Mouse (Mus musculus) retina, postnatal 1 day (tissue): ENCODE results near the gene Pex13.

Experiments
- DNase-seq: peaks from one replicate; pipeline ENCODE4 v3.0.0-alpha.2; 2012

Pex13 gene

DNA sequence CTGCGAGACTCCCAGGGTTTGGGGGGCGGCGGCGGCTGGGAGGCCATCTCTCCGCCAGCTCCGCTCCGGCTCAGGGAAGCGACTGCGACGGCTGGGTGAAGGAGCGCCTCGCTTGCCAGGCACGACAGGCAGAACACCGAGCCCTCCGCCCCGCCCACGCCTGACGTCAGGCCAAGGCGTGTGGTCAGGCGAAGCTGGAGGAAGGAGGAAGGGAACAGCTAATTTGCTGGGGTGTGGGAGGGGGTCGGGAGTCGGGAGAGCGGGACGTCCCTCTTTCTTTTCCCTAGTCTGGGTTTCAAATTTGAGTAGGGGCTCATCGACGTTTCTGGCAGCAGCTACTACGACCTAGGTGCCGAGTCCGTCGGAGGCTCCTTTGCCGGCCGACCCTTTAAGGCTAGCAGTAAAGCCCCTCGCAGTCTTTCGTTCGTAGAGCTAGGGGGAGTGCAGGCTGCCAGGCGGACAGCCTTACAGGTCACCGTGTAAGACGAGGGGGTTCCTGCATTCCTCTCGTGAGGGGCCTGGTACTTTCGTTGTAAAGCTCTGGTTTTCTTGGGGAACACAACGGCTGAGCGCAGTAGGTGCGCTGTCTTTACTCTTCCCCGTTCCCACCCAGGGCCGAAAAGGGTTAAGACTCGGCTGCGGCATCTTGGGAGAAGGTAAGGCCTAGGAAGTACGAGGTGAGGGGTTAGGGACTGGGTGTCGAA is at the start of gene Pex13:
TSS of gene Pex13 (minus strand) at position 162 of the 704 bp plus-strand sequence.
- peak; percentile 98 for DNase-seq

DNA sequence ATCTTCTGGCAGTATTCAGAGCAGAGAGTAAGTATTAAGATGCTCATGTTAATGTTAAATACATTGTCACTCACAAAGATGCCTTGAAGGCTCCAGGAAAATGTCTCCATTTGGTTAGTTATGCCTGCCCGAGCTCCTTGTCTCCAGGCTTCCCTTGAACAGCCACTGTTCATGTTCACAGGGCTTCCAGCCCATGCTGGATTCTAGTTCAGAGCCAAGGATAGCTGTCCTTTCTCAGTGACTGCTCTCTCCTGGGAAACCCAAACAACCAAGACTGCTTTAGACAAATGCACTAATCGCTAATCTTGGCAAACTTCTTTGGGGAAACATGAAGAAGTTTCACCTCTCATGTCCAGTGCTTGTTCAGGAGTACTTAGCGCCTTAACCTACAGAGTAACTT is 46.5 kb upstream of the Pex13 start:
- no peak for DNase-seq

- DNase-seq: no peak
Measured at GRCm38 (mm10) chr11:23704604-23705294, 39.0 kb upstream of the Pex13 start.

- no peak for DNase-seq
Measured at GRCm38 (mm10) chr11:23701831-23702230, 36.1 kb upstream of the Pex13 start.

- no peak for DNase-seq
Measured at GRCm38 (mm10) chr11:23699414-23700095, 33.8 kb upstream of the Pex13 start.

DNA sequence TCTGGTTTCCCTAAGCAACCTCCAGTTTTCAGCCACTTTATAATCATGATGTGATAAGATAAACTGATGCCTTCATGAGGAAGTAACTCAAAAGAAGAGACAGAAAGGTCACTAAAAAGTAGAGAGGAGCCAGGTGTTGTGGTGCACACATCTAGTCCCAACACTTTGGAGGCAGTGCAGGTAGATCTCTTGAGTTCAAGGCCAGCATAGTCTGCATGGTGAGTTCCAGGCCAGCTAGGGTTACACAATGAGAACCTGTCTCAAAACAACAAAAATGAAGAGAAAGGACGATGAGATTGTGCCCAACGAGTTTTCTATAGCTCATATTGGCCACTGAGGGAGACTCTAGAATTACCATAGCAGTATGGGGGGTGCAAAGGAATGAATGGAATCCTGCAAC is 32.8 kb upstream of the Pex13 start:
- no peak for DNase-seq

DNA sequence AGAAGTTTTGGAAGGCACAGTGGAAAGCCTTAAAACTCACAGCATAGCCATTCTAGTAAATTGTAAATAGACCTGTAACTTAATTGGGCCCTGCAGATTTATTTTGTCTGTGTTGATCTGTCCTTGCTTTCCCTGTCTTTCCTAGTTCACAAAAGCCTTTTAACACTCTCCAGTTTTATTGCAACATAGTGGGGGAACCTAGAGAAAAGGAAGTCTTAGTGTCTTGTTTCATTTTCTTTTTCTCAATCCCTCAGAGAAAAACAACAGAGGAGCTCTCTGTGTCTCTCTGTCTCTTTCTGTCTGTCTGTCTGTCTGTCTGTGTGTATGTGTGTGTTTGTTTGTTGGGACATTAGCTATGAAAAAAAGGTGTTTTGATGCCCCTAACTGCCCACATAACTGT is 30.1 kb upstream of the Pex13 start:
- no peak for DNase-seq

- DNase-seq: no peak
Measured at GRCm38 (mm10) chr11:23693286-23693685, 27.5 kb upstream of the Pex13 start.

DNA sequence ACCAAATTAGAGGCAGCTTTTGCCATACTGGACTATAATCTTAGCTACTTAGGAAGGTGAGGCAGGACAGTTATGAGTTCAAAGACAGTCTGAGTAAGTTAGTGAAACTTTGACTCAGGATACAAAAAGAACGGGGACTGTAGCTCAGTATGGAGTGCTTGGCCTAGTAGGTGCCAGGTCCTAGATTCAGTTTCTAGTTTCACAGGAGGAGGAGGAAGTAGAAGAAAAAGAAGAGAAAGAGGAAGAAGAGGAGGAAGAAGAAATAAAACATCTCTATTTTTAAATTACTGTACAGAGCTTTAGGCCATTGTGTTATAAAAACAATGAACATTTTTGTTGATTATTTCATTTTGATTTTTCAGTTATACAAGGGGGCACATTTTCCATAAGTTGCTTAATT is 22.3 kb upstream of the Pex13 start:
- DNase-seq: no peak

- DNase-seq: no peak
Measured at GRCm38 (mm10) chr11:23686671-23687070, 20.9 kb upstream of the Pex13 start.

DNA sequence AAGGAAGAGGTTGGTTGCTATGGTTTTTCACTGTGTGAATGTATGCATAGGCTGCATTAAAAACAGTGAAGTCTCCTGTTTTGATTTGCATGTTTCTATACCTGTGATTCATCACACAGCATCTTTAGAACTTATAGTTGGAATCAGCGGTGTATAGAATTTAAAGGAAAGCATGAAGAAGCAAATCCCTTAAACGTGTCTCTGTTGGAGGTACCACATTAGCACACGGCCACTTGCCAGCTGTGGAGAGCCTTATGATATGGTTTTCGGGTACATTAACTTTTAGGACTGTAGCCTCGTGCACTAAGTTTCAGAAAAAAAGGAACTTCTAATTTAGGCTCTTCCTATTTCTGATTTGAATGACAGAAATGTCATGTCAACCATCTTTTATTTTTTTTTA is 16.8 kb upstream of the Pex13 start:
- DNase-seq: no peak

GRCm38 (mm10) chr11:23680435-23680950 is 14.7 kb upstream of the Pex13 start:
- DNase-seq: no peak

DNA sequence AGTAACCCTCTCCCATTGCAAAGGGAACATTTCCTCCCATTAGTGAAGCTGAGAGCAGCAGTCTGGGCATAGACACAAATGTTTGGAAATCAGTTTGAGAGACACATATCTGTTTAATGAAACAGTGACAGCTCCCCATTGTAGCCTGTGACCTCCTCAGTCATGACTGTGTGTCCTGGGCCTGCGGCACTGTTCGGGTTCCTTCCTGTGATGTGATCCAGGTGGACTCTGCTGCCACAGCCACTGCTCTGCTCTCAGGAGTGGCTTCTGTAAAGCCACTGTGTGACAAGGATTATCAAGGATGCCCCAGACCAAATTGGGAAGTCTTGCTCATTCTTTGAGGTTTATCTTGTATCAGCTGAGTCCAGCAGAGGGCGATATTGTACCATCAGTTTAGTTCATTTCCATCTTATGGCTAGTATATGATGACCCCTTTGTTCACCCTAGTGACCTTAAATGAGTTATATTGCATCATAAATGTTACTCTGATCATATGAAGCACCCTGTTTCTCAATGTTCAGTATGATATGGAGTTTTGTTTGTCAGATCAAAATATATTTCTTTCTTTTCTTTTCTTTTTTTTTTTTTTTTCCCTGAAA is 13.4 kb upstream of the Pex13 start:
- DNase-seq: peak; percentile 86

GRCm38 (mm10) chr11:23676100-23676499 is 10.3 kb upstream of the Pex13 start:
- no peak for DNase-seq

DNA sequence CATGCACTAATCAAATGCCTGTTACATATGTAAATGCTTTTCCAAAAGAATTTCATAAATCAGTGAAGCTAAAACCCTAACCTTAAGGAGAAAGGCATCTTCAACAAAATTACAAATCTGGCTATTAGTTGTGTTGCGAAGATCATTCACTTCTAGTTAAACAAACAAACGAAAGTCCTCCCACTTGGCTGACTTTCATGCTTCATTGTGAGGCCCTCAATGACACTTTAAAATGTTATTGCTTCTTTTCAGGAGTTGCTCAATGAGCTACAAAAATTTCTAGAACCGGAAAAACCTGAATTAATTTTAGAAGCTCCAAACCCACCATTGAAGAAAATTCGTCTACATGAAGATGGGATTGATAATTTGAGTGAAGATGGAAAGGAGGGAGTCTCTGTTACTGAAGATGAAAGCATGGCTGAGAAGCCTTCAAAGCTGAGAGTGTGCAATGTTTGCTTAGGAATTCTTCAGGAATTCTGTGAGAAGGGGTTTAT is 6.5 kb upstream of the Pex13 start:
- no peak for DNase-seq

DNA sequence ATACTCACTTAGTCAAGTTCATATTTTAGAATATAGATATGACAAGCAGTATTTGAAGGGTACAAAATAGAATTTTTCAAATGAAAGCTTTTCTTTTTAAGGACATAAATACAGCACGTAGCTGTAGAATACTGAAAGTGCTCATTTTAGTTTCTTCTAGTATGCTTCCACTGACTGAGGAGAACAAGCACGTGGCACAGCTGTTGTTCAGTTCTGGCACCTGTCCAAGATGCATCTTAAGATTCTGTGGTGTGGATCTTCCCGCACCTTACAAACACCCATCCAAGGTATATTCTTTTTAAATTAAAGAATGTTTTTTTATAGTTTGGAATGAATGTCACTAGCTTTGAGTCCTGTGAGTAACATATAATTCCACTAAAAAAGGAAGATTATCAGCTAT is 1.4 kb upstream of the Pex13 start:
- DNase-seq: peak; percentile 36

- DNase-seq: no peak
Measured at GRCm38 (mm10) chr11:23666526-23666925, 767 bp upstream of the Pex13 start.

GRCm38 (mm10) chr11:23665311-23665786 is 410 bp downstream of the Pex13 start, which contains the start of gene Pus10:
Gene Pus10, plus strand, starts transcription at chr11:23665674.
- DNase-seq: no peak

- no peak for DNase-seq
Measured at GRCm38 (mm10) chr11:23664232-23664631, 1.5 kb downstream of the Pex13 start.

GRCm38 (mm10) chr11:23657791-23658190 is 8.0 kb downstream of the Pex13 start:
- no peak for DNase-seq

GRCm38 (mm10) chr11:23653666-23654065 is 12.1 kb downstream of the Pex13 start:
- DNase-seq: no peak

GRCm38 (mm10) chr11:23647835-23648234 is 17.9 kb downstream of the Pex13 start:
- DNase-seq: no peak

DNA sequence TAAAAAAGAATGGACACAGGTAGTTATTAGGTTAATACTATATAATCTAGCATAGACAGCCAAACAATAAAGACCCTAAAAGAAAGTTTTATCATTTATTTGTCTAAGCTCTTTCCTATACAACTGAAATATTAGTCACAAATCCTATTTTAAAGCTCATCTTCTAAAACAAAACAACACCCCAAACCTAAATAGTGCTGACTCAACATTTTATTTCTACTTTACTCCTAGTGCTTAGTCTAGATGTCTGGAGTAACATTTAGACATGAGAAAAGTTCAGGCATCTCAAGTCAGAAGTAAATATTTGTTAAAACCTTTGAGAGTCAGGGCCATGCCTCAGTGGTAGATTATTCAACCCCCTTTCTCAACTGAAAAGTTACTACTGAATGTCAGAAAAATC is 18.3 kb downstream of the Pex13 start:
- DNase-seq: no peak
